8 mouse cellular contexts compared by ENCODE assay signal in genomic region chr4:139282955-139283417, GRCm38 (mm10). TPM values are rescaled to one million over a fixed set of nuclear protein-coding genes. Genes with fewer than 3 reads are reported as not detected.
DNase-seq lines count a peak whose midpoint lies in the region; ATAC-seq and TF ChIP-seq lines count a peak whose summit lies in the region.

No protein-coding gene starts in this region.

- no peak for ATAC-seq in heart, embryonic 13.5 days (ENCODE audit: extremely low read depth, insufficient number of reproducible peaks, low FRiP score, low TSS enrichment)

- no peak overlapping the region for H3K9ac ChIP-seq in heart, embryonic 13.5 days

- H3K36me3 ChIP-seq in heart, embryonic 13.5 days: peaks cover 85% of the 10 kb centered on the region
- peaks cover 86% of the 10 kb centered on the region for H3K36me3 ChIP-seq in midbrain, embryonic 10.5 days
- H3K36me3 ChIP-seq in thymus, adult 2 months (ENCODE audit: control insufficient read depth, insufficient read depth, low read length): peaks cover 35% of the 10 kb centered on the region

- no peaks in the 10 kb centered on the region for H3K9me3 ChIP-seq in heart, embryonic 13.5 days
- H3K9me3 ChIP-seq in midbrain, embryonic 10.5 days (replicated peaks): no peaks in the 10 kb centered on the region

- peak overlapping the region; percentile 22 for H3K27ac ChIP-seq in heart, embryonic 13.5 days (replicated peaks)
- H3K27ac ChIP-seq in midbrain, embryonic 10.5 days (replicated peaks): no peak overlapping the region
- no peak overlapping the region for H3K27ac ChIP-seq in thymus, adult 2 months (ENCODE audit: control insufficient read depth, insufficient read depth, low read length)

- TF ChIP-seq POLR2A in thymus, adult 2 months (IDR thresholded peaks at IDR 0.05; ENCODE audit: control insufficient read depth, extremely low read depth, insufficient read depth, low read length, poor library complexity): no peak

- peak; percentile 55 for DNase-seq in adrenal gland, adult 2 months
- no peak for DNase-seq in adrenal gland, postnatal 4 days (ENCODE audit: low spot score in 2 of 2)
- DNase-seq in adrenal gland, adult 8-10 months: peak; percentile 40
- DNase-seq in kidney, postnatal 25 days: peak; percentile 73 to 88
- DNase-seq in midbrain, embryonic 10.5 days (ENCODE audit: low spot score): no peak
- no peak for DNase-seq in thymus, adult 2 months
- DNase-seq in gastrocnemius, adult 8-10 months (ENCODE audit: low spot score in 2 of 2): no peak

- H3K27me3 ChIP-seq in heart, embryonic 13.5 days (replicated peaks): no peaks in the 10 kb centered on the region
- H3K27me3 ChIP-seq in midbrain, embryonic 10.5 days (ENCODE audit: low read depth, poor library complexity, severe bottlenecking): no peaks in the 10 kb centered on the region
- no peaks in the 10 kb centered on the region for H3K27me3 ChIP-seq in thymus, adult 2 months (ENCODE audit: control insufficient read depth, insufficient read depth, low read length)

- no peak overlapping the region for H3K4me3 ChIP-seq in heart, embryonic 13.5 days
- H3K4me3 ChIP-seq in midbrain, embryonic 10.5 days: no peak overlapping the region
- H3K4me3 ChIP-seq in thymus, adult 2 months (ENCODE audit: control insufficient read depth, insufficient read depth, low read length): no peak overlapping the region

- peaks cover 33% of the 10 kb centered on the region for H3K4me1 ChIP-seq in heart, embryonic 13.5 days
- H3K4me1 ChIP-seq in midbrain, embryonic 10.5 days: no peaks in the 10 kb centered on the region
- no peaks in the 10 kb centered on the region for H3K4me1 ChIP-seq in thymus, adult 2 months (replicated peaks; ENCODE audit: control insufficient read depth, insufficient read depth, low read length)

- WGBS in heart, embryonic 13.5 days: 57% methylated on average over 6 of the region's 6 CpGs
- 90% methylated on average over 6 of the region's 6 CpGs for WGBS in midbrain, embryonic 10.5 days
- 87% methylated on average over 6 of the region's 6 CpGs for WGBS in thymus, adult 2 months

- H3K4me2 ChIP-seq in heart, embryonic 13.5 days: no peak overlapping the region

- no peak for TF ChIP-seq CTCF in thymus, adult 2 months (IDR thresholded peaks at IDR 0.05; ENCODE audit: borderline replicate concordance, control insufficient read depth, extremely low read depth, insufficient read depth, low read length, poor library complexity)

RNA-seq across cellular contexts. Expression of gene Pqlc2, which starts 27.5 kb away (rescaled TPM):
- 1 to 10 TPM; 9.2 to 9.5 TPM for total RNA-seq in adrenal gland, adult 2 months (2021)
- polyA plus RNA-seq in adrenal gland, adult 2 months (2012; rRNA removed): 28.2 and 30.1 TPM in 2 replicates
- total RNA-seq in adrenal gland, postnatal 4 days (2021): 10 to 100 TPM in 1 of 2 experiments, 1 to 10 TPM in 1; 9.8 to 10.6 TPM
- total RNA-seq in adrenal gland, adult 8-10 months (2022): 10 to 100 TPM; 10.3 to 12.0 (median 11.6) TPM
- 8.8 and 10.2 TPM in 2 replicates for polyA plus RNA-seq in heart, embryonic 13.5 days (2015; fragmentation: Nextera tagmentation; extraction: Ambion mirVana)
- polyA plus RNA-seq in midbrain, embryonic 10.5 days (2016; fragmentation: Nextera tagmentation; extraction: Ambion mirVana): 15.9 and 16.1 TPM in 2 replicates
- 42.6 and 50.1 TPM in 2 replicates for polyA plus RNA-seq in thymus, adult 2 months (2012; rRNA removed)
- total RNA-seq in gastrocnemius, adult 8-10 months (2022): 1 to 10 TPM; 5.1 to 8.3 (median 5.5) TPM

RNA-seq across cellular contexts. Expression of gene Akr7a5, which starts 27.6 kb away (rescaled TPM):
- total RNA-seq in adrenal gland, adult 2 months (2021): 10 to 100 TPM; 59.7 to 61.3 TPM
- 131 and 157 TPM in 2 replicates for polyA plus RNA-seq in adrenal gland, adult 2 months (2012; rRNA removed)
- 10 to 100 TPM; 63.6 to 67.5 TPM for total RNA-seq in adrenal gland, postnatal 4 days (2021)
- 10 to 100 TPM; 65.4 to 73.5 (median 68.8) TPM for total RNA-seq in adrenal gland, adult 8-10 months (2022)
- polyA plus RNA-seq in heart, embryonic 13.5 days (2015; fragmentation: Nextera tagmentation; extraction: Ambion mirVana): 65.3 and 66.3 TPM in 2 replicates
- polyA plus RNA-seq in midbrain, embryonic 10.5 days (2016; fragmentation: Nextera tagmentation; extraction: Ambion mirVana): 99.7 and 103 TPM in 2 replicates
- 29.5 and 33.3 TPM in 2 replicates for polyA plus RNA-seq in thymus, adult 2 months (2012; rRNA removed)
- 10 to 100 TPM; 35.8 to 37.3 (median 37.0) TPM for total RNA-seq in gastrocnemius, adult 8-10 months (2022)

Comparison
In these comparisons a context has a peak if more than half of its experiments do, and no peak if none do; other contexts are left out.
1. DNase-seq: peak in adrenal gland, adult 2 months (single experiment), adrenal gland, adult 8-10 months (single experiment) and kidney, postnatal 25 days (2 of 2); none in adrenal gland, postnatal 4 days (0 of 2), midbrain, embryonic 10.5 days (single experiment), thymus, adult 2 months (single experiment) and gastrocnemius, adult 8-10 months (0 of 2).